Mouse (Mus musculus) lung, postnatal 0 days (tissue): Measurements from ENCODE around the gene Apoe. TPM values are rescaled to one million over a fixed set of nuclear protein-coding genes. Genes with fewer than 3 reads are reported as not detected.

Source experiments
- ATAC-seq: fragments of 200-750 bp; cut with Nextera tagmentation; 2 replicates; pipeline ENCODE4 v1.8.0; 2017; ENCODE audit warnings: moderate library complexity
- DNase-seq: peaks from one replicate; pipeline ENCODE4 v3.0.0-alpha.2; 2016; ENCODE audit warnings: low spot score
- H3K27ac ChIP-seq: fragments of 300-500 bp; sonication (generic); 2 replicates; pipeline ENCODE4 v1.5.1; 2014; ENCODE audit warnings: antibody characterized with exemption, mild to moderate bottlenecking, low read length, mixed read lengths
- H3K27me3 ChIP-seq: fragments of 300-500 bp; sonication (generic); replicated peaks from 2 replicates; pipeline ENCODE4 v1.6.1; 2014; ENCODE audit warnings: low read length, mixed read lengths; ENCODE audit not compliant: insufficient read depth
- H3K36me3 ChIP-seq: fragments of 300-500 bp; sonication (generic); 2 replicates; pipeline ENCODE4 v1.6.1; 2014; ENCODE audit warnings: low read length, mixed read lengths; ENCODE audit not compliant: insufficient read depth
- H3K4me1 ChIP-seq: fragments of 300-500 bp; sonication (generic); 2 replicates; pipeline ENCODE4 v1.6.1; 2014; ENCODE audit warnings: antibody characterized with exemption, low read depth, low read length, mixed read lengths; ENCODE audit not compliant: insufficient read depth
- H3K4me2 ChIP-seq: fragments of 300-500 bp; sonication (generic); replicated peaks from 2 replicates; pipeline ENCODE4 v1.6.1; 2014; ENCODE audit warnings: low read depth, mild to moderate bottlenecking, low read length, moderate library complexity, mixed read lengths
- H3K4me3 ChIP-seq: fragments of 300-500 bp; sonication (generic); 2 replicates; pipeline ENCODE4 v1.5.1; 2014; ENCODE audit warnings: low read depth, low read length
- H3K9ac ChIP-seq: fragments of 300-500 bp; sonication (generic); replicated peaks from 2 replicates; pipeline ENCODE4 v1.6.1; 2014; ENCODE audit warnings: low read depth, mild to moderate bottlenecking
- H3K9me3 ChIP-seq: fragments of 300-500 bp; sonication (generic); 2 replicates; pipeline ENCODE4 v1.6.1; 2016; ENCODE audit warnings: low read length, mixed read lengths
- CTCF ChIP-seq: IDR thresholded peaks from 2 replicates; pipeline ENCODE4 v1.5.1; 2016; ENCODE audit warnings: antibody characterized with exemption, mild to moderate bottlenecking
- EP300 ChIP-seq: IDR thresholded peaks from 2 replicates; pipeline ENCODE4 v1.6.1; 2016; ENCODE audit warnings: antibody characterized with exemption, mild to moderate bottlenecking, control low read depth
- WGBS: fragments of 180-500 bp; shearing (Covaris S2); extraction: QIAGEN DNeasy Blood & Tissue Kit; methylation state at CpG from one replicate; pipeline ENCODE4 v1.1.7; 2014; 5-methylcytosine and 5-hydroxymethylcytosine counted together
- polyA plus RNA-seq: library from polyadenylated mRNA; unstranded; fragments of >200 nt; fragmentation: Nextera tagmentation; extraction: Ambion mirVana; gene quantifications from 2 replicates; pipeline ENCODE4 v1.2.1, GENCODE M21; 2015

Apoe gene
- polyA plus RNA-seq, 1 experiment from 2014 or later: 1,006 TPM

DNA sequence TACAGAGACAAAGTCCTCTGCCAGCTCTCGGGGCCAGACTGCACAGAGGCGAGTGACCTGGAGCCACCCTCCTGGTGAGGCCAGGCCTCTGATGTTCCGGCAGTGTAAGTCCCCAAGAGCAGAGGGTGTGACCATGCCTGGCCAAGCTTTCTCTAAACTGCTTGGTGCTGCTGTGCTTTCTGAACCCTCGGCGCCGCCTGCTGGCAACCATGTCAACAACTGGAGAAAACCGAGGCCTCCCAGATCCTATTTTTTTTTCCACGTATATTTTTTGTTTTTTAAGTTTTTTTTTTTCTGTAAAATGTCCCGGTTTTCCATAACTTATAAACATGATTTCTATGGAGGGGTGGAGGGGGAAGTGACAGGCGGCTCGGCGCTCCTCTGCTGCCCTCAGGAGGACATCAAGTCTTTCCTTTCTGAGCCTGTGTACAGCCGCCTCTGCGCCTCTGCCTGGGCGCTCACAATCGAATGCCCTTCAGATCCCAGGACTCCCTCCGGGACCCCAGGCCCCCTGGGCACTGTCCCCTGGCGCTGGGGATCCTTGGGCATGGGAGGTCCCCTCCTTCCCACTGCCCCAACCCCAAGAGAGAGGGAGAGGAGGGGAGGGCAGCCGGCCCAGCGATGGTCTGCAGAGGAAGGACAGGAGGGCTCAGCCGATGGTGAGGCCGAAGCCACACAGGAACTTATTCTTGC is 2.2 kb upstream of the Apoe start:
- peak; percentile 94 for DNase-seq
- Histone ChIP-seq H3K4me2 (no peak overlapping the region; the same call in 1 of the 2 replicates), H3K4me1 (peaks cover 13% of the 10 kb centered on the region; the same call in 1 of the 2 replicates), H3K4me3 (no peak overlapping the region), H3K9me3 (no peaks in the 10 kb centered on the region), H3K36me3 (no peaks in the 10 kb centered on the region), H3K27ac (0 out of 2 replicates have a peak overlapping the region, but pooled peaks have one; percentile 40), H3K9ac (no peak overlapping the region), H3K27me3 (no peaks in the 10 kb centered on the region)
- peak; percentile 84 for ATAC-seq
- WGBS: 30% methylated on average over 22 of the region's 22 CpGs
- TF ChIP-seq EP300 (peak; percentile 19; the same call in 1 of the 2 replicates), CTCF (peak; percentile 85)

DNA sequence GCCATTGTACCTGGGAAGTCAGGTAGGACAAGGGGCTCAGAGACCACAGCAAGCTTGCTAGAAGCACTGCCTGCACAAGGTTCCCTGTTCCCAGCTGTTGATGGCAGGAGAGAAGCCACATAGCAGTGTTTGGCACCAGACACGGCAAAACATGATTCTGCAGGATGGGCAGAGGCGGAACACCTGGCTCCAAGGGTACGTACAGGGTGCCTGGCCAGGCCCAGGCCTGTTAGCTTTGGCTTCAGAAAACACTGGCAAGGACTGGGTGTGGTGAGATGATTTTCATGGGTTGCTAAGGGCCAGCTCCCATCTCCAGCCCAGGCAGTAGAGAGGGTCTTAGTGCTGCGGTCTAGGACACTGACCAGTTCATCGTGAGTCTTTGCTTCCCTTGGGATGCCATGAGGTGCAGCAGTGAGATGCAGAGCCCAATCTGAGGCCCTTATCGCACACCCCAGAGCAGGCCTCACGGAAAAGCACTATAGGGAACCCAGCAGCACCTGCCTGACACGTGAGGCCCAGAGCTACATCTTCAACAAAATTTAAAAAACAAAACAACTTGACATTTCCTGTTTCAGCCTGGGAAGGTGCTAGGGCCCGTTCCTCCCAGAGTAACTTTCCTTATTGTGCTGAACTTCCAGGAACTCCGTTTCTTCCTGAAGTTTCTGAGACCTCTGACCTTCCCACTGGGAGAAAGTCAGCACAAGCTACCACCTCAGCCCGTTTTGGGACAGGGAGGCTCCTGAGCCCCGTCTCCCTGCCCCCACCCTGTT is 1.5 kb upstream of the Apoe start:
- H3K27ac ChIP-seq: 0 out of 2 replicates have a peak overlapping the region, but pooled peaks have one; percentile 40
- DNase-seq: peak; percentile 17
- H3K27me3 ChIP-seq: no peaks in the 10 kb centered on the region
- ATAC-seq: no peak
- no peaks in the 10 kb centered on the region for H3K9me3 ChIP-seq
- no peak for TF ChIP-seq EP300
- TF ChIP-seq CTCF: no peak
- H3K9ac ChIP-seq: no peak overlapping the region
- H3K4me2 ChIP-seq: no peak overlapping the region; the same call in 1 of the 2 replicates
- 51% methylated on average over 12 of the region's 12 CpGs for WGBS
- no peaks in the 10 kb centered on the region for H3K36me3 ChIP-seq
- no peak overlapping the region for H3K4me3 ChIP-seq
- peaks cover 13% of the 10 kb centered on the region; the same call in 1 of the 2 replicates for H3K4me1 ChIP-seq

- no peak overlapping the region for H3K27ac ChIP-seq
- no peak overlapping the region for H3K9ac ChIP-seq
- no peak overlapping the region for H3K4me2 ChIP-seq
- no peak overlapping the region for H3K4me3 ChIP-seq
- H3K4me1 ChIP-seq: peaks cover 18% of the 10 kb centered on the region; the same call in 1 of the 2 replicates
- ATAC-seq: no peak
- WGBS: 77% methylated on average over 4 of the region's 4 CpGs
- no peak for DNase-seq
- no peaks in the 10 kb centered on the region for H3K36me3 ChIP-seq
- TF ChIP-seq EP300 (no peak), CTCF (no peak)
- no peaks in the 10 kb centered on the region for H3K9me3 ChIP-seq
- H3K27me3 ChIP-seq: no peaks in the 10 kb centered on the region
Observed at GRCm38 (mm10) chr7:19699827-19700148, 800 bp upstream of the Apoe start.

DNA sequence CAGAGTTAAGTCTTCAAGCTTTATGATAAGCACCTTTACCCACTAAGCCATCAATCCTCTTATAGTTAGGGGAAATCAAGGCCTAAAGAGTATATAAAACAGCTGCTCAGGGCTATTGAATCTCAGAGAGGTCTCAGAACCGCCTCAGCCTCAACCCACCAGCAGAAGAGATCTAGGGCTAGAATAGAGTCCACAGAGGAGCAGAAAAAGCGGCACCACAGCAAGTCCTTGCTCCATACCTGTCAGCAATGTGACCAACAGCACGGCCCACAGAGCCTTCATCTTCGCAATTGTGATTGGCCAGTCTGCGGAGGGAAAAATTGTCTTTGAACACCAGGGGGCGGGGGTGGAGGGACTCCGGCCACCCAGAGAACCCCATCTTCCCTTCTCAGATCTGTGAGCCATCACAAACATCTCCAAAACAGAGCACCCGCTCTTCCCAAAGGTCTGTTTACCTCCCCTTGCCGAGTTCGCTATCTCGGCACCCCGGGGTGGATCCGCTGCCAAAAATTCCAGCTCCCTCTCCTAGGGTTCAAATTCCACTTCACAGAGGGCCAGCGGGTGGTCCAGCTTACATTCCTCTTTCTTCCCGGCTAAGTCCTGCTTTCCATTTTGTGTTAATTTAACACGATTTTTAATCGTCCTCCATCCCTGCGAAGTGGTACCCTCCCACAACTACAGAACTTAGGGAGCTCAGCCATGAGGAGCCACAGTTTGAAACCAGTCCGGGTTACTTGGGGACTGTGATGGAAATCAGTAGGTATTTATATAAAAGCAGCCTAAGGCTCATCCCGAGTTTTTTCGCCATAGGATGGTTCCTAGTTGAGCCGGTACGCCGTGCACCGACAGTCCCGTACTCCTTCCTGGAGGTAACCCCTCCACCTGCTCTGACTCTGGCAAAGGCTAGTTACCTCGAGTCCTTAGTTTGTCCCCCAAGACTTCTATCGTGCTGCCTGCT is 760 bp downstream of the Apoe start:
- no peaks in the 10 kb centered on the region for H3K27me3 ChIP-seq
- TF ChIP-seq CTCF: peak; percentile 54
- no peak for TF ChIP-seq EP300
- H3K4me3 ChIP-seq: peak overlapping the region; percentile 40
- H3K27ac ChIP-seq: peak overlapping the region; percentile 49; the same call in 1 of the 2 replicates
- ATAC-seq (no peak), DNase-seq (peak; percentile 69)
- H3K4me1 ChIP-seq: peaks cover 20% of the 10 kb centered on the region; the same call in 1 of the 2 replicates
- H3K9ac ChIP-seq: peak overlapping the region; percentile 39; the same call in 1 of the 2 replicates
- WGBS: 2% methylated on average over 28 of the region's 28 CpGs
- H3K9me3 ChIP-seq: no peaks in the 10 kb centered on the region
- no peaks in the 10 kb centered on the region for H3K36me3 ChIP-seq
- H3K4me2 ChIP-seq: peak overlapping the region; percentile 50

- no peaks in the 10 kb centered on the region for H3K9me3 ChIP-seq
- no peak overlapping the region for H3K4me2 ChIP-seq
- peaks cover 26% of the 10 kb centered on the region; the same call in 1 of the 2 replicates for H3K4me1 ChIP-seq
- H3K36me3 ChIP-seq: no peaks in the 10 kb centered on the region
- 95% methylated on average over 34 of the region's 34 CpGs for WGBS
- H3K9ac ChIP-seq: no peak overlapping the region
- TF ChIP-seq EP300 (no peak), CTCF (no peak)
- H3K4me3 ChIP-seq: no peak overlapping the region
- no peaks in the 10 kb centered on the region for H3K27me3 ChIP-seq
- no peak for ATAC-seq
- no peak overlapping the region for H3K27ac ChIP-seq
- DNase-seq: no peak
Observed at GRCm38 (mm10) chr7:19696336-19696873, 2.6 kb downstream of the Apoe start.
